Mouse (Mus musculus): Measurements from ENCODE around the gene Ttc30a2.

GRCm38 (mm10) chr2:75959183-75959849 is 18.7 kb downstream of the Ttc30a2 start:
- TF ChIP-seq CTCF (conservative IDR thresholded peaks at IDR 0.05; ENCODE audit: low read length) (no peak), POU5F1 (IDR thresholded peaks at IDR 0.05; ENCODE audit: borderline replicate concordance, low read length) (no peak)
